Mouse (Mus musculus): Measurements from ENCODE around the gene Ccdc117.
A peak's percentile ranks its signal among the peaks of the same experiment; 100 is the strongest.
"Not testable (repeated sequence)": the region's sequence is repeated elsewhere in the genome, so short reads cannot be mapped to it uniquely, and the experiment has no call there.

Gene Ccdc117

DNA sequence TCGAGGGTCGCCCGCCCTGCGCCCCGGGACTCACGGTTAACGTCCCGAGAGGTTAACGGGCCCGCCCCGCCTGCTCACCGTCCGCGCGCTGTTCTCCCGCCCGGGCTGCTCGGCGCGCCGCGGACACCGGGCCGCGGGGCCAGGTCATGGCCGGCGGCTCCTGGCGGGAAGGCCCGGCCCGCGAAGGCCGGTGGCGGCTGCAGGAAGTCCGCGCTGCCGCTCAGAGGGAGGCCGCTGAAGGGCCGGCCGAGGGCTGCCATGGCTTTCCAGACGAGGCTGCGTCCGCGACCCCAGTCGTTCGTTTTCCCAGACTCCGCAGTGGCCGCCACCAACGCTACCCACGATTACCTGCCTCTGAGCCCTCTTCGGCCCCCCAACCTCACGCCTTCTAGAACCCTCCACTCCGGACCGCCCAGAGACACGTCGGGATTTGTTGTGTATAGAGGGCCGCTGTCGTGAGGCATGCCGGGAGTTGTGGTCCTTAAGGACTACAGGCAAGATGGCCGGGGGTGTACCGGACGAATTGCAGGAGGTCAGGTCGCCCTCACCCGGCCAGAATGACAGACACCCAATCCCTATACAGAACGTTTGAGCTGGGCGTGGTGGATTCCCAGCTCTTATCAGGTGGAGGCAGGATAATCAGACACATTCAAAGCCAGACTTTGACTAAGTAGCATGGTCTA lies at the start of gene Ccdc117:
Gene Ccdc117 (minus strand): TSS at position 389 of the 683 bp plus-strand sequence.
- DNase-seq (ENCODE audit: extremely low read depth, insufficient read length, low spot score) = peak; percentile 91

GRCm38 (mm10) chr11:5575046-5575445 lies 33.1 kb upstream of the Ccdc117 start:
- no peak for DNase-seq (ENCODE audit: extremely low read depth, insufficient read length, low spot score)

DNA sequence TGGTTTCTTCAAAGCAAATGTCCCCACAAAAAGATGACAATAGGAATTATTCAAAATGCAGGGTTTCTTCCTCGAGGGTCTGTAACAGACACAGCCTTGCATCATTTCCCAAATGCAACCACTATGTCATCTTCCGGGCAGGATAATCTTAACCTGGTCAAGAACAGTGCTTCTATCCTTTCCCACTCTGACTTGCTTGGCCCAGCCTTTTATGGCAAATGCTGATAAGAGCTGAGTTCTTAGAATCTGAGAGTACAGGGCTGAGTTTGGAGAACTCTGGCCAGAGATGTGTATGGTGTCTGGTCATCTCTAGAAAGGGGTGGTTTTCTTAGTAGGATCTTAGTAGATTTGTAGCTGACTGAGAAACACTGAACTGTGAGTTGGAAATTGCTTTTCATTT lies 31.8 kb upstream of the Ccdc117 start:
- DNase-seq (ENCODE audit: extremely low read depth, insufficient read length, low spot score) = no peak

DNA sequence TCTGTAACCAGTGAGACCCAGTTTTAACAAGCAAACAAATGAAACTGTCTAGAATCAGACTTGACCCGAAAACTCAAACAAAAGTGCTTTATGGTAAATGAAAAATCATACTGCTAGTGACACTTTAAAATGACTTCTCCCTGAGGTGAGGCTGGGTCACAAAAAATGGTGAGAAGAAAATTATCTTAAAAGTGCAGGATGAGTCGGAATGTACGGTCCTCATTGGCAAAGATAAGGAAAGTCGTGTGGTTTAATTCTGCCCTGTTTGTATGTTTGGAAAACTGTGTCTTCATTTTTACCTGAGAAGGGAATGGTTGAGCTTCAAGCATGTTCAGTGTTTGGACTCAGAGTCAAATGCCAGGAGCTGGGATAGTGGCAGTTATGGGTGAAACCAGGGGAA lies 29.9 kb upstream of the Ccdc117 start:
- DNase-seq (ENCODE audit: extremely low read depth, insufficient read length, low spot score) = no peak

DNA sequence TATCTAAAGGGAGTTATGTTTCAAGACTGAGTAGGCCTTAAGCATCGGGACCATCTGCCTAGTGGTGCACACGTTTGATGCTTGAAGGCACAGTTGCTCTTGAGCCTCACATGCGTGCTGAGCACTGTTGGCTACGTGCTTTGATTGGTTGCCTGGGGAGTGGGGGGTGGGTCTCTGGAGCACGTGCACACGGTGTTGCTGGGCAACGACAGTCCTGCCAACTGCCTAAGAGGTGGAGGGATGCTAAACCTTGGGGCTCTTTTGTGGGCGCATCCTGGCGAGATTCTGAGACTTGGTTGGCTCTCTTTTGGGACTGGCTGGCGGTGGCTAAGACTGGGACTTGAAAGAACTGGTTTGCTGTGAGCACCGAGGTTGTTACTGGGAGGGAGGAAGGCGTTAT lies 27.5 kb upstream of the Ccdc117 start, which contains the start of gene Ankrd36:
Gene Ankrd36 (plus strand): TSS at position 211 of the 400 bp plus-strand sequence.
- DNase-seq (ENCODE audit: extremely low read depth, insufficient read length, low spot score) = no peak

DNA sequence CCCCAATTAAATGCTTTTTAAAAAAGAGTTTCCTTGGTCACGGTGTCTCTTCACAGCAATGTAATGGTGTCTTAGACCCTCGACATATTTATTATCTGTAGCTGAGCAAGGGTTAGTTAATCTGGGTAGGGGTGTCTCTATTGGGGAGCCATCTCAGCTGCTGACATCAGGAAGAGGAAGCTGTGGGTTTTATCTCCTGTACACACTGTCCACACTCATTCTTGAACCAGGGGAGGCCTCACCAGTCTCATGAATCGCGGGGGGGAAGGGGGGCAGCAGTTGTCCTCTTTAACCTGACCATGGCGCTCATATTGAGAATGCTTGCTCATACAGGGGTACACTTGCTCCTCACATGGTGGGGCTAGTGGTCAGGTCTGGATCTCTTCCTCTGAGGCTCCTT lies 26.1 kb upstream of the Ccdc117 start:
- DNase-seq (ENCODE audit: extremely low read depth, insufficient read length, low spot score) = no peak

GRCm38 (mm10) chr11:5567654-5568053 lies 25.7 kb upstream of the Ccdc117 start:
- no peak for DNase-seq (ENCODE audit: extremely low read depth, insufficient read length, low spot score)

- DNase-seq (ENCODE audit: extremely low read depth, insufficient read length, low spot score) = no peak
Measured at GRCm38 (mm10) chr11:5566506-5566905, 24.5 kb upstream of the Ccdc117 start.

GRCm38 (mm10) chr11:5565596-5565995 lies 23.6 kb upstream of the Ccdc117 start:
- DNase-seq (ENCODE audit: extremely low read depth, insufficient read length, low spot score) = no peak

DNA sequence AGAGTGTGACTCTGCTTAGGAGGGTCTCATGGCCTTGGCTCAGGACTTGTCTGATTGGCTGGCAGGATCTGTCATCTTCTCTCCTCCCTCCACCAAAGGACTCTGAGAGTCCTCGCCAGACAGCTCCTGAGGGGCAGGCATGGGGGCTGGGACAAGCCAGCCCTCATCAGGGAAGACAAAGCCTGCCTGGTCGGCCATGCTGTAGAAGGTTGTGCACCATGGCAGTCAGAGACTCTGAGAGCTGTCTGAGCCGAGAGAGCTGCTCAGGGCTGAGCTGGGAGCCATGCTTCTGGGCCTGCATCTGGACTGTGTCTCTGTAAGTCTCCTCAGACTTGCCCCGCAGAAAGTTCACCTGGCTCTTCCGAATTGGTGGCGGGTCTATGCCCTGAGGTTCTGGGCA lies 21.9 kb upstream of the Ccdc117 start:
- no peak for DNase-seq (ENCODE audit: extremely low read depth, insufficient read length, low spot score)

DNA sequence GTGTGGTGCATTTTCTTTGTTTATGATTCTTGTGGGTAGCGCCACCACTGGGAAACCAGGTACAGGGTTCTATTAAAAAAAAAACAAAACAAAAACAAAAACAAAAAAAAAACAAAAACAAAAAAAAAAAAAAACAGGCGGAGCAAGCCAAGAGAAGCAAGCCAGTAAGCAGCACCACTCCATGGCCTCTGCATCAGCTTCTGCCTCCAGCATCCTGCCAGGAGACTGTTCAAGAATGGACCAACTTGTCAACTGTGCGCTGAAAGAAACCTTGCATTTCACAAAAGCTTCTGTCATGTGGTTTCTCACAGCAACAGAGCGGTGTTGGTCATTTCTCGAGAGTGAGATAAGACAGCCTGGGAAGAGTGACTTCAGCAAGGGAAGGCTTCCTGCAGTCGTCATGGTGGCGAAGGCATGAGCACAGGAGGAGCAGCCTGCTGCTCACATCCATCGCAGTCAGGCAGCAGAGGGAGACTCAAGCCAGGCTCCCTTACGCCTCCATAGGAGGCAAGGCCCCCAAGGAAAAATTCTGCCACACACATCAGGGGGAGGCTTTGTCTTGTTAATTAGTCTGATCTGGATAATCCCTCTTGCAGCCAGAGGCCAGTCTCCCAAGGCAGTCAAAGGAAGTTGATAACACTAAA lies 20.8 kb upstream of the Ccdc117 start:
- DNase-seq (ENCODE audit: extremely low read depth, insufficient read length, low spot score) = no peak

- DNase-seq (ENCODE audit: extremely low read depth, insufficient read length, low spot score) = no peak
Measured at GRCm38 (mm10) chr11:5560273-5560672, 18.3 kb upstream of the Ccdc117 start.

DNA sequence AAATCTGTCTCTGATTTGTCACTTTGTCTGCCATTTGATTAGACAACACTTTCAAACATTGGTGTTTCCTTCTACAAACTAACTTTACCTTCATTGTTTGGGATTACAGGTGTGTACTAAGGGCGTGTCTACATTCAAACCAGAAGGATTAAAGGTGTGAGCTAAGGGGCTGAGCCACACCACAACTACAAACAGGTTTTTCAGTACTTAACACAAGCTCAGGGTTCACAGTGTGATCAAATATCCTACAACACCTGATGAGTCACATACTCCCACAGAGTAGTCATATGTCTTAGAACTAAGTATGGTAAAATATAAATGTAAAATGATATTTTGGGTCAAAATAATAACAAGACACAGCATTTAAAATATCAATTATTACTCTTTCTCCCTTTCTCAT lies 9.9 kb upstream of the Ccdc117 start:
- no peak for DNase-seq (ENCODE audit: extremely low read depth, insufficient read length, low spot score)

DNA sequence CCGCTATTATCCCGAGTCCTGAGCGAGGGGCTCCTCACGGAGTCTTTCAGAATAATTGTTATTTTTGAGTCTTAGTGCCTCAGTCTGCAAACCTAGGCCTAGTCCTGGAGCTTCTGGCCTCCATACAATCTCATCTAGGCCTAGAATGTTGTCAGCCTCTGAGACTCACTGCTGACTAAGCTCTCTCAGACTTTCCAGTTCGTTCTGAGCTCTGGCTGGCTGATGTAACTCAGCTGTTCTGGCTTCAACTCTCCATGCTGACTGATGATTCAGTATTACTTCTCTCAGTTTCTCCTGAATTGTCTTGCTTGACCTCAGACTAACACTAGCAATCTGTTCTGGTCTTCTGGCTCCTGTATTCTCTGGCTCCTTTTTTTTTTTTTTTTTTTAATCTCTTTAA lies 9.4 kb upstream of the Ccdc117 start:
- no peak for DNase-seq (ENCODE audit: extremely low read depth, insufficient read length, low spot score)

DNA sequence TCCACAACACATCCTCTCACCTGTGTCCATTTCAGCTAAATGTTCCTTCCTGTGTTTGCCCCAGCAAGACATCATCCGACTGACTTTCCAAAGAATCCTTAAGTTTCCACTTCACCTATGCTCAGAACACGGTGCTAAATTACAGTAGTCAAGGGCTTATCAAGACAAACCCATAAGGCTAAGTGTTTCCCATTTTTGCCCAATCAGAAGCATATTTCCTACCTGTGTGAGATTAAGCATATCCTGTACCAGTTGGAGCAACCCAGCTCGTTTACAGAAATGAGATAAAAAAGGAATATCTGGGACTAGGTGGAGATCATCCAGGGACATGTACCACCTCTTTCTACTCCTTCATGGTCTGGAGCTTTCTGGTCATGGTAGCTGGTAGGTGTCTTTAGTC lies 4.7 kb upstream of the Ccdc117 start:
- no peak for DNase-seq (ENCODE audit: extremely low read depth, insufficient read length, low spot score)

DNA sequence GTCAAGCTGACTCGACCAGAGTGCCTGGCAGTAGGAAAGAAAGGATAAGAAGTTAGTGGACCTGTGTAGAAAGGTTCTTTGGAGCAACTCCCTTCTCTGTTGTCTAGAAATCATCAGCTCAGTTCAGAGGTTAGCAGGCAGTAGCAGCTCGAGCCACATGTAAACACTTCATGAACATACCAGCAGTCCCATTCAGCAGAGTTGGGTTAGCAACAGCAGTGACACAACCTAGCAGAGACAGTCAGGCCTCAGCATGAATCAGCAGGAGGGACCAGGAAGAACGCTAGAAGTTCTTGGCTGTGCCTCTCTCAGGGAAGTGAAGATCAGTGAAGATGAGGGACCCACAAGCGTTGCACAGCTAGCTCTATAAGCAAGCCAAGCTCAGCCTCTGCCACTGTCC lies 3.5 kb upstream of the Ccdc117 start:
- no peak for DNase-seq (ENCODE audit: extremely low read depth, insufficient read length, low spot score)

- not testable (repeated sequence) for DNase-seq (ENCODE audit: extremely low read depth, insufficient read length, low spot score)
Measured at GRCm38 (mm10) chr11:5544709-5545108, 2.7 kb upstream of the Ccdc117 start.

DNA sequence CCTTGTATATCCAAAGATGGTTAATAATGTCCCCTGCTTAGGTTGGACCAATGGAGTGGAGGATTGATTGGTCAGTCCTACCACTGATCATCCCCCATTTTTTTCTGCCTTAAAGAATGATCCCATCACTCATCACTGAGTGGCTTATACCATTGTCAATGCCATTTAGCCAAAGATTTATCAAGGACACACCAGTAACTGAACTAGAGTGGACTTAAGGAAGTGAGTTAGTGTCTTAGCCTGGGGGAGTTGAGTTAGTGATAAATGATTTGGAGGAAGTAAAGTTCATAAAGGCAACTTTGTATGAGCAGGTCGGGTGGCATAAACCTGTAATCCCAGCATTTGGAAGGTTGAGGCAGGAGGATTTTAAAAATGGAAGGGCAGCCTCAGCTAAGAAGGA lies 1.3 kb upstream of the Ccdc117 start:
- no peak for DNase-seq (ENCODE audit: extremely low read depth, insufficient read length, low spot score)

DNA sequence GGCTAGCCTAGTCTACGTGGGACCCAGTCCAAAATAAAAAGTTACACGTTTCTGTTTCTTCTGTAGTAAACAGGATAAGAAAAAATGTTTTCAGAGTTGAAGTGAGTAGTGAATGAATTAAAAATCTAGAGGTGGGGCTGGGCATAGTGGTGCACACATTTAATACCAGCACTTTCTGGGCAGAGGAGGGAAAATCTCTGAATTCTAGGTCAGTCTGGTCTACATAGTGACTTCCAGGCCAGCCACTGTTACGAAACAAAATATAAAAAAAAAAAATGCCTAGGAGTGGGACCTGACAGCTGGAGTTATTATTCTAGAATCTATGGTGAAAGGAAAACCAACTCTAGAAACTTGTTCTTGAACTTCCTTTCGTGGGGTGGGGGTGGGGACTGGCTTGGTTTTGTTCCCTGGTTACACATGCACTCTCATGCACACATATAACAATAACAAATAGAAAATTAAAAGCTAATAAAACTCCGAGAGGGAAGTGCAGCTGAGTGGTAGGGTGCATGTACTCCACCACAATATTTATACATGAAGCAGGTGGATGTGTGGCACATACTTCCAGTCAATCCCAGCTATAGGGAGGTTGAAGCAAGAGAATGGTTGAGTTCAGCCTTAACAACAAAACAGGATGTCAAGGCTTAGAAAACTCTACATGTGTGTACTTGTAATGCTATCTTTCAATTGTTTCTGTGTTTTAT lies 647 bp upstream of the Ccdc117 start:
- DNase-seq (ENCODE audit: extremely low read depth, insufficient read length, low spot score) = no peak

DNA sequence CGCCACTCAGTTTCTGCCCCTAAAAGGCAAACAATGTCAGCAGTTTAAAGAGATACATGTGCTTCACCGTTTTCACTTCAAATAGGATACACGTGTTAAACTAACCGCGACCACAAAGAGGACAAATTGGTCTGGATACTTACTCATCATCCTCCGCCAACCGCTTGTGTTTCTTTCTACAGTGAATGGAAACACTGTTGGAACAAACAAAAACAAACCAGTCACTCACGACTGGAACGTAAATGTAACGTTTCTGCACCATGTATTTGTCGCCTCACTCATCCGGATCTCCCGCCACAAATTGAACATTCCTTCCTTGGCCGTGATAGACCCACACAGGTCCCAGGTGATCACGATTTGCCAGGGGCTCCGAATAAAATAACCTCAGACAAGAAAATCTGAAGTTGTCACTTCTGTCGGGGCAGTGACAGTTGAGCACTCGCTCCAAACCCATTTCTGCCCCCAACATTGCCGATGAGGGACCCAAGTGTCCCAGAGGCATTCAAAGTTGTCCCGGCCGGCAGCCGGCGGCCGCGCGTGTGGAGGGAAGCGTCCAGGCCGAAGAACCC lies 673 bp downstream of the Ccdc117 start:
- no peak for DNase-seq (ENCODE audit: extremely low read depth, insufficient read length, low spot score)

DNA sequence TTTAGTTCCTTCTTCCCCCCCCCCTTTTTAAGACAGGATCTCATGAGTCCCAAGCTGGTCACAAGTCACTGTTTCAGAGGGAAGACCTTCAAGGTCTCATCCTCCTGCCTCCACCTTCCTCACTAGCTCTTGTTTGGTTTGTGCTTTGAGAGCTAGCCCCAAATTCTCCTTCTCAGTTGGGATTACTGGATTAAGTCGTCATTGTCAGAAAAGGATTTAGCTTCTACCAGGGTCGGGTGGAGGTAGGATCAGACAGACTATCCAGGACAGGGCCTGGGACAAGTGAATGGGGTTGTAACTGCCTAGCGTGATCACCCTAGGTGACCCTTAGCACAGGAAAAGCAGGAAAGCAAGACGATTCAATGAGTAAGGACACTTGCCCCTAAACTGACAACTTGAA lies 1.7 kb downstream of the Ccdc117 start:
- DNase-seq (ENCODE audit: extremely low read depth, insufficient read length, low spot score) = no peak

- not testable (repeated sequence) for DNase-seq (ENCODE audit: extremely low read depth, insufficient read length, low spot score)
Measured at GRCm38 (mm10) chr11:5537454-5537853, 4.5 kb downstream of the Ccdc117 start.

Measured in 3134 (cell line).